8 mouse cellular contexts compared by ENCODE assay signal in the genomic region with DNA sequence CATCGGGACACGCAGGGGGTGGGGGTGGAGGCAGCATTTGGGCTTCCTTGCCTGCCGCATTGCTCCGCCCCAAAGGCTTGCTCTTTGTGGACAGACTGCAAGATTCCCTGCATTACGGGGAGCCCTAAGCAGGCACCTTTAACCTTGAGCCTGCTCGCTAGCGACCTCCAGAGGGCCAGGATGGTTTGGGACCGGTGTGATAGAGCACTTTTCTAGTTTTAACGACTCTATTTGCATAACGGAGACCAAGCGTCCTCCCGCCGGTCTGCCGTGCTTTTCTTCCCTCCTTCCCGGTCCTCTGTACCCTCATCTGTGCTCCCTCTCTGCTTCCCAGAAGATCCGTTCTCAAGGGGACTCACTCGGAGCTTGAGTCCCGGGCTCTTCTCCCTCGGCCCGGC. TPM values are rescaled to one million over a fixed set of nuclear protein-coding genes. Genes with fewer than 3 reads are reported as not detected.
DNase-seq lines count a peak whose midpoint lies in the region; ATAC-seq lines count a peak whose summit lies in the region.

Gene St6gal1, plus strand, starts transcription at position 70 of the 398 bp plus-strand sequence.

- H3K4me1 ChIP-seq in erythroblast, embryonic 14.5 days (ENCODE audit: control insufficient read depth): no peaks in the 10 kb centered on the region
- peaks cover 14% of the 10 kb centered on the region; the same call in 1 of the 2 replicates for H3K4me1 ChIP-seq in intestine, embryonic 15.5 days (replicated peaks)
- peaks cover 42% of the 10 kb centered on the region for H3K4me1 ChIP-seq in limb, embryonic 10.5 days
- peaks cover 10% of the 10 kb centered on the region; the same call in 1 of the 2 replicates for H3K4me1 ChIP-seq in midbrain, embryonic 11.5 days (ENCODE audit: control insufficient read depth, insufficient read depth, low read length)

- H3K27ac ChIP-seq in intestine, embryonic 15.5 days: peak within 1 kb of the TSS; percentile 85
- peak within 1 kb of the TSS; percentile 99 for H3K27ac ChIP-seq in limb, embryonic 10.5 days
- H3K27ac ChIP-seq in midbrain, embryonic 11.5 days (ENCODE audit: low read depth, low read length): peak within 1 kb of the TSS; percentile 77

- peak within 1 kb of the TSS; percentile 51 for H3K4me3 ChIP-seq in erythroblast, embryonic 14.5 days (replicated peaks)
- peak within 1 kb of the TSS; percentile 73 for H3K4me3 ChIP-seq in intestine, embryonic 15.5 days (replicated peaks)
- peak within 1 kb of the TSS; percentile 85 for H3K4me3 ChIP-seq in limb, embryonic 10.5 days
- H3K4me3 ChIP-seq in midbrain, embryonic 11.5 days (ENCODE audit: low read depth, low read length): peak within 1 kb of the TSS; percentile 79

- peaks cover 53% of the 10 kb centered on the region for H3K27me3 ChIP-seq in erythroblast, embryonic 14.5 days (ENCODE audit: control insufficient read depth)
- H3K27me3 ChIP-seq in intestine, embryonic 15.5 days (replicated peaks): no peaks in the 10 kb centered on the region
- H3K27me3 ChIP-seq in limb, embryonic 10.5 days (ENCODE audit: low read depth, poor library complexity, severe bottlenecking): no peaks in the 10 kb centered on the region
- H3K27me3 ChIP-seq in midbrain, embryonic 11.5 days (ENCODE audit: control insufficient read depth, insufficient read depth, low read length): no peaks in the 10 kb centered on the region

- no peaks in the 10 kb centered on the region for H3K9me3 ChIP-seq in erythroblast, embryonic 14.5 days (ENCODE audit: control insufficient read depth, low read length)
- H3K9me3 ChIP-seq in intestine, embryonic 15.5 days: no peaks in the 10 kb centered on the region
- H3K9me3 ChIP-seq in limb, embryonic 10.5 days (replicated peaks): no peaks in the 10 kb centered on the region
- no peaks in the 10 kb centered on the region for H3K9me3 ChIP-seq in midbrain, embryonic 11.5 days (ENCODE audit: control insufficient read depth, low read length)

- H3K36me3 ChIP-seq in erythroblast, embryonic 14.5 days (ENCODE audit: control insufficient read depth): no peaks in the 10 kb centered on the region
- no peaks in the 10 kb centered on the region for H3K36me3 ChIP-seq in intestine, embryonic 15.5 days
- no peaks in the 10 kb centered on the region for H3K36me3 ChIP-seq in limb, embryonic 10.5 days
- H3K36me3 ChIP-seq in midbrain, embryonic 11.5 days (ENCODE audit: control insufficient read depth, insufficient read depth, low read length): no peaks in the 10 kb centered on the region

- under 1% methylated on average over 20 of the region's 20 CpGs for WGBS in intestine, embryonic 15.5 days
- WGBS in limb, embryonic 10.5 days: under 1% methylated on average over 20 of the region's 20 CpGs
- WGBS in midbrain, embryonic 11.5 days: 0% methylated on average over 19 of the region's 20 CpGs

- H3K9ac ChIP-seq in intestine, embryonic 15.5 days: peak within 1 kb of the TSS; percentile 76
- peak within 1 kb of the TSS; percentile 96 for H3K9ac ChIP-seq in midbrain, embryonic 11.5 days (ENCODE audit: low read length)

- peak within 1 kb of the TSS; percentile 96 for H3K4me2 ChIP-seq in intestine, embryonic 15.5 days (replicated peaks)
- H3K4me2 ChIP-seq in midbrain, embryonic 11.5 days: peak within 1 kb of the TSS; percentile 93

- peak; percentile 90 for DNase-seq in embryo, embryonic 11 days
- DNase-seq in gonadal fat pad, adult 2 months (ENCODE audit: low read depth): no peak
- peak; percentile 89 for DNase-seq in limb, embryonic 10.5 days (ENCODE audit: low spot score)
- peak; percentile 99 for DNase-seq in midbrain, embryonic 11.5 days (ENCODE audit: low spot score, missing footprints)
- DNase-seq in spleen, adult 12 weeks (ENCODE audit: low spot score): peak; percentile 65

- no peak for ATAC-seq in erythroblast, adult 5-6 weeks (replicated peaks; ENCODE audit: low FRiP score, poor library complexity, severe bottlenecking)
- peak; percentile 78 for ATAC-seq in intestine, embryonic 15.5 days
- peak; percentile 69 for ATAC-seq in midbrain, embryonic 11.5 days (ENCODE audit: low FRiP score)

RNA-seq across cellular contexts. Expression of gene St6gal1, which starts in this region (rescaled TPM):
- not detected in 2 replicates for polyA plus RNA-seq in erythroblast, embryonic 14.5 days (2012)
- total RNA-seq in erythroblast, adult 5-6 weeks (2015; ENCODE audit: low replicate concordance): 0.77 and 0.84 TPM in 2 replicates
- 1.1 and 1.4 TPM in 2 replicates for total RNA-seq in erythroblast, adult 5-6 weeks (2017; ENCODE audit: low replicate concordance)
- polyA plus RNA-seq in gonadal fat pad, adult 2 months (2012; rRNA removed): 119 and 203 TPM in 2 replicates
- polyA plus RNA-seq in intestine, embryonic 15.5 days (2015; fragmentation: Nextera tagmentation; extraction: Ambion mirVana): 15.7 and 17.5 TPM in 2 replicates
- polyA plus RNA-seq in limb, embryonic 10.5 days (2016; fragmentation: Nextera tagmentation; extraction: Ambion mirVana): 23.8 and 26.7 TPM in 2 replicates
- polyA plus RNA-seq in midbrain, embryonic 11.5 days (2014; fragmentation: Nextera tagmentation; extraction: Ambion mirVana): 31.8 and 34.1 TPM in 2 replicates

Comparison
In these comparisons a context has a peak if more than half of its experiments do, and no peak if none do; other contexts are left out.
1. RNA of gene St6gal1 (polyA plus RNA-seq): 119 to 203 TPM in gonadal fat pad, adult 2 months, 31.8 to 34.1 TPM in midbrain, embryonic 11.5 days, 23.8 to 26.7 TPM in limb, embryonic 10.5 days and 15.7 to 17.5 TPM in intestine, embryonic 15.5 days; not detected in erythroblast, embryonic 14.5 days; every median in the first group is over 10 times any median in the second.
2. Peak in every context shown above with its lines, with median percentiles within 50 percentile points of each other: H3K4me3 ChIP-seq and H3K27ac ChIP-seq.